Comparison of ENCODE assay signal across 26 mouse cellular contexts in the genomic region with DNA sequence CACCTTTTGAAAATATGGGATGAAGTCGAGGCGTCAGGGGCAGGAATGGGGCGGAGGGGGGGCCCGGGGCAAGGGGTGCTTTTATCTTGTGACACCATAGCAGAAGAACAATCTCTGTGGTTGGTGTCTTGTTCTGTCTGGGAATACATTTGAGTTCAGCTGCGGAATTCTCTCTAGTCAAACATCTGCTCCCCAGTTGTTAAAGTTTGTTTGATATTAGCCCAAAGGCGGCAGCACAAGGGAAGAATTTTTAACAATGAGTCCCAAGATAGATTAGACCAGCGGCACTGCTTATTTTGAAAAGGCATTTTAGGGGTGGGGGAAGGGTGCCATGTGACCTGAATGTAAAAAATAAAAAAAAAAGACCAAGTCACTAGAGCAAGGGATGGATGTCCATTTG.
"Had no signal": no experiment of that assay in that cellular context is flagged by ENCODE, and none has a peak within 500 bp of the region (broad histone marks: within the 10 kb centered on the region; RNA-seq: fewer than 3 reads in every experiment).

No protein-coding gene starts in this region.

- H3K36me3 ChIP-seq: hindbrain, embryonic 10.5 days; hindbrain, embryonic 12.5 days; intestine, embryonic 15.5 days; limb, embryonic 13.5 days; liver, embryonic 13.5 days; liver, embryonic 15.5 days had no signal

- H3K4me2 ChIP-seq: heart, embryonic 11.5 days; heart, embryonic 13.5 days; heart, embryonic 15.5 days; hindbrain, embryonic 12.5 days; hindbrain, embryonic 14.5 days; intestine, embryonic 15.5 days; limb, embryonic 13.5 days; liver, embryonic 11.5 days; liver, embryonic 13.5 days; liver, embryonic 15.5 days had no signal

- H3K27me3 ChIP-seq: heart, embryonic 13.5 days; heart, embryonic 15.5 days; hindbrain, embryonic 12.5 days; intestine, embryonic 15.5 days; limb, embryonic 13.5 days; liver, embryonic 13.5 days had no signal

- H3K9ac ChIP-seq: heart, embryonic 13.5 days; heart, embryonic 15.5 days; hindbrain, embryonic 12.5 days; hindbrain, embryonic 14.5 days; intestine, embryonic 15.5 days; limb, embryonic 13.5 days; liver, embryonic 13.5 days; liver, embryonic 15.5 days had no signal

- H3K4me3 ChIP-seq: heart, adult 2 months; heart, embryonic 13.5 days; heart, embryonic 15.5 days; hindbrain, embryonic 10.5 days; hindbrain, embryonic 12.5 days; intestine, embryonic 15.5 days; layer of hippocampus, adult 2 months; left cerebral cortex, adult 2 months; limb, embryonic 13.5 days; liver, embryonic 13.5 days; liver, embryonic 15.5 days had no signal

- H3K27ac ChIP-seq: heart, adult 2 months; heart, embryonic 13.5 days; heart, embryonic 15.5 days; hindbrain, embryonic 10.5 days; hindbrain, embryonic 12.5 days; hindbrain, embryonic 14.5 days; intestine, embryonic 15.5 days; layer of hippocampus, adult 2 months; left cerebral cortex, adult 2 months; limb, embryonic 13.5 days; liver, embryonic 13.5 days; liver, embryonic 15.5 days had no signal

- H3K4me1 ChIP-seq: intestine, embryonic 15.5 days; liver, embryonic 15.5 days had no signal

- ATAC-seq: hindbrain, embryonic 16.5 days; inflammation-experienced regulatory T-cells, adult 6 months; intestine, embryonic 15.5 days; intestine, postnatal 0 days had no signal

- H3K9me3 ChIP-seq: heart, embryonic 13.5 days; heart, embryonic 15.5 days; hindbrain, embryonic 10.5 days; intestine, embryonic 15.5 days; limb, embryonic 13.5 days; liver, embryonic 13.5 days; liver, embryonic 15.5 days had no signal

- DNase-seq: gastrocnemius, postnatal 14 days; gastrocnemius, postnatal 36 days; heart, adult 2 months; heart, postnatal 4 days; kidney, adult 18-20 months; kidney, adult 8-10 months; kidney, postnatal 10 days; kidney, postnatal 25 days; kidney, postnatal 4 days; liver; liver, embryonic 13.5 days had no signal
